Mouse (Mus musculus): ENCODE data around the gene Pds5a.

Gene Pds5a

DNA sequence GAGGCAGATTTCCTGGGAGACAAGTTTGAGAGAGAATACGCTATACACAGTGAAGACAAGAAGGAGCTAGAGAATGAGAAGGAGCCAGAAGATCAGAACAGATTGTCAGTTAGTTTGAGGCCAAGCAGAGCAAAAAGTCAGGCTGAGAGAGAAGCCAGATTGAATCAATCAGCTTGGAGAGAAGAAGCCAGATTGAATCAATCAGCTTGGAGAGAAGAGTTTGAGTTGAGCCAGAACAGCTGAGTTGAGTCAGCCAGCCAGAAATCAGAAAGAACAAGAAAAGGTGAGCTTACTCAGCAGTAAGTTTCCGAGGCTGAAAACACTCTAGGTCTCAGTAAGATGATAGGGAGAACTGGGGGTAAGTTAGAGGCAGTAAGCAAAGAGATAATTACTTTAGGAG, 123.2 kb downstream of the Pds5a start:
- DNase-seq (ENCODE audit: low read depth, low spot score): no peak

DNA sequence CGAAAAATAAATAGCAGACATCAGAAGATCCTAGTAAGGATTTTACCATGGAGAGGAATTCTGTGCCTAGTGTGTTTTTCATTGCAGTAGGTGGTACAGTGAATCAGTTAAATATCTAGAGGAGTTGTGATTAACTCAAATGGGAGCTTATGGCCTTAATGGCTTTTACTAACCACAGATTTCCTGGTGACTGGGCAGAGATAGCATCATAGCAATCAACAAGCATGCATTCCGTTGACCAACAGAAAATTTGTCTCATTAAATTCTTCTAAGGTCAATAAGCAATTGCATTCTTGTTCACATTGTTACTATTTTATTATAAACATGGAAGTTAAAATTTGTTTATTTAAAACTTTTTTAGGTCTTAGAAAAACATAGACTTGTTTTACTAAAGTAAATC, 132.6 kb downstream of the Pds5a start:
- no peak for DNase-seq (ENCODE audit: low read depth, low spot score)

DNA sequence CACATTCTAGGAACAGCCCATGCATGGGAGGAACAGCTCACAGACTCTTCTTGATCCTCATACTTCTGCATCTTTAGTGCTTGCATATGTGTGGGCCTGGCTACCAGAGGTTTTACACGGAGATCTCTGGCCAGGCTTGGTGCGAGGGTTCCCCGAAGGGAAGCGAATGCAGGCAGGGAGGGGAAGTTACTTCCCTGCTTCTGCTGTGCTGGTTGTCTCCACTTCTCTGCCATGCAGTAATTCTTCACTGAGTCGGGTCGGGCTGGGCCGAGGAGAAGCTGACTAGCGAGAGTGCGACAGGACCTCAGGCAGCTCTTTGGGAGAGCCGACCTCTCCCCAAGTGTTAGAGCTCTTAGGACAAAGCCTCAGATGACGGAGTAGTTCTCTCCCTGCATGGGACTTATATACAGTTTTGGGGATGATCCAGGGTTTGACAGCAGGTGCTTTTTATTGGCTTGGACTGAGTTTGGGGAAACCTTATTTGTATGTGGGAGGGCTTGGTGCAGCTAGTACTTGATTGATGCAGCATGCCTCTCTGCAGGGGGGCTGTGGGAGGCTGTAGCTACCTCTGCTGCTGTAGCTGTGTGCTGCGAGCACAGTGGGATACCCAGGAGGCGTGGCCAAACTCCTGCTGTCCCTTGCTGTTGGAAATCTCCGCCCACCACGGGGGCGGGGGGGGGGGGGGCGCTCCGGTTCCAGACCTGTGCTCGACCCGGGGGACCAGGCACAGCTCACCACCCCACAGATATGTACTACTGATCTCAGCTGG, 136.8 kb downstream of the Pds5a start:
- no peak for DNase-seq (ENCODE audit: low read depth, low spot score)

DNA sequence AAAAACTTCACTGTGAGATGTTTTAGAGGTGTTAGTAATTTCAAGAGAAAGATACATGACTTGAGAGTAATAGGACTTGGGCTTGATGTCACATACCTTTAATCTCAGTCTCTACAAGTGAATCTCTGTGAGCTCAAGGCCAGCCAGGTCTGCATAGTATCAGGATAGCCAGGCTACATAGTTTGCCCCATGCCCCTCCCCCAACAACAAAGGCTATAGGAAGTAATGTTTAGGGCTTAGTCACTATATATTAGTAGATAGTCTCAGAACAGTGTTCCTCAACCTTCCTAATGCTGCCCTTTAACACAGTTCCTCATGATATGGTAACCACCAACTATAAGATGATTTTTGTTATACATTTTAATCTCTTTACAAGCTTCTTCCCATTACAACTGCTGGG, 141.0 kb downstream of the Pds5a start:
- DNase-seq (ENCODE audit: low read depth, low spot score): no peak
